In the genomic region with DNA sequence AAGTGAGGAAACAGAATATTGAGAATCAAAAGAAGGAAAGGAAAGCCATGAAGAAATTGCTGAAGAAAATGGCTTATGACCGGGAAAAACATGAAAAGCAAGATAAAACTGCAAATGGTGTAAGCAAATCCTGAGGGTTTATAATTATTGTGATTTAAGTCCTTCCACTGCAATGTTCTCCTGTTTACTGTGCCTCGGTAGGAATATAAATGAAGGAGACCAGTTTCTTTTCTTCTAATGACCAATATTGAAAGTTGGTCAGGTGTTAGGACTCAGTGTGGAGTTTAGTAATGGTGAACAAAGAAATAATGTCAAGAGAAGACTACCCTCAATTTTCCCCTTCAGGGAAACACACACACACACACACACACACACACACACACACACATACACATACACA, we compare ENCODE assay signal across 16 mouse cellular contexts.
"Had no signal": no experiment of that assay in that cellular context is flagged by ENCODE, and none has a peak within 500 bp of the region (broad histone marks: within the 10 kb centered on the region; RNA-seq: fewer than 3 reads in every experiment).

No protein-coding gene starts in this region.

- H3K9me3 ChIP-seq: neural tube, embryonic 12.5 days; neural tube, embryonic 13.5 days; neural tube, embryonic 15.5 days; stomach, embryonic 15.5 days had no signal

- H3K36me3 ChIP-seq: neural tube, embryonic 12.5 days; neural tube, embryonic 13.5 days; neural tube, embryonic 15.5 days; stomach, embryonic 15.5 days had no signal

- H3K27ac ChIP-seq: neural tube, embryonic 12.5 days; neural tube, embryonic 13.5 days; neural tube, embryonic 15.5 days; stomach, embryonic 15.5 days; stomach, postnatal 0 days had no signal

- H3K27me3 ChIP-seq: neural tube, embryonic 12.5 days; neural tube, embryonic 13.5 days; neural tube, embryonic 15.5 days; stomach, embryonic 15.5 days had no signal

- DNase-seq: right cerebral cortex, adult 18-20 months; right cerebral cortex, postnatal 14 days; right cerebral cortex, postnatal 25 days; right cerebral cortex, postnatal 4 days; spleen, adult 18-20 months; thymus, adult 18-20 months; thymus, adult 2 months; thymus, postnatal 14 days; thymus, postnatal 25 days; thymus, postnatal 36 days; thymus, postnatal 4 days had no signal

- H3K4me3 ChIP-seq: neural tube, embryonic 12.5 days; neural tube, embryonic 13.5 days; neural tube, embryonic 15.5 days; stomach, embryonic 15.5 days had no signal

- H3K9ac ChIP-seq: neural tube, embryonic 12.5 days; neural tube, embryonic 13.5 days; neural tube, embryonic 15.5 days; stomach, embryonic 15.5 days had no signal

- H3K4me1 ChIP-seq: neural tube, embryonic 12.5 days; neural tube, embryonic 13.5 days; stomach, embryonic 15.5 days had no signal

- H3K4me2 ChIP-seq: neural tube, embryonic 12.5 days; neural tube, embryonic 13.5 days; neural tube, embryonic 15.5 days; stomach, embryonic 15.5 days had no signal
